Mouse (Mus musculus) hindbrain, embryonic 15.5 days (tissue): Measurements from ENCODE around the gene Gm28047. TPM values are rescaled to one million over a fixed set of nuclear protein-coding genes. Genes with fewer than 3 reads are reported as not detected.

Source experiments
- ATAC-seq: fragments of 200-750 bp; cut with Nextera tagmentation; 2 replicates; pipeline ENCODE4 v1.8.0; 2017; ENCODE audit warnings: low read depth, moderate number of reproducible peaks, moderate TSS enrichment; ENCODE audit not compliant: low FRiP score
- H3K27ac ChIP-seq: fragments of 300-500 bp; sonication (generic); replicated peaks from 2 replicates; pipeline ENCODE4 v1.5.1; 2015; ENCODE audit warnings: mild to moderate bottlenecking, inconsistent platforms
- H3K27me3 ChIP-seq: fragments of 300-500 bp; sonication (generic); 2 replicates; pipeline ENCODE4 v1.6.1; 2015; ENCODE audit warnings: control low read depth, inconsistent platforms
- H3K36me3 ChIP-seq: fragments of 300-500 bp; sonication (generic); 2 replicates; pipeline ENCODE4 v1.6.1; 2015; ENCODE audit warnings: control low read depth, inconsistent platforms
- H3K4me1 ChIP-seq: fragments of 300-500 bp; sonication (generic); replicated peaks from 2 replicates; pipeline ENCODE4 v1.6.1; 2015; ENCODE audit warnings: control low read depth, inconsistent platforms
- H3K4me2 ChIP-seq: fragments of 300-500 bp; sonication (generic); 2 replicates; pipeline ENCODE4 v1.6.1; 2015; ENCODE audit warnings: moderate library complexity, mild to moderate bottlenecking, inconsistent platforms
- H3K4me3 ChIP-seq: fragments of 300-500 bp; sonication (generic); 2 replicates; pipeline ENCODE4 v1.5.1; 2015; ENCODE audit warnings: mild to moderate bottlenecking, inconsistent platforms
- H3K9ac ChIP-seq: fragments of 300-500 bp; sonication (generic); 2 replicates; pipeline ENCODE4 v1.6.1; 2015; ENCODE audit warnings: inconsistent platforms
- H3K9me3 ChIP-seq: fragments of 300-500 bp; sonication (generic); 2 replicates; pipeline ENCODE4 v1.6.1; 2016; ENCODE audit warnings: control low read depth, inconsistent platforms
- WGBS: fragments of 180-500 bp; shearing (Covaris S2); methylation state at CpG from one replicate; pipeline ENCODE4 v1.1.7; 2015; 5-methylcytosine and 5-hydroxymethylcytosine counted together
- polyA plus RNA-seq: library from polyadenylated mRNA; unstranded; fragments of >200 nt; fragmentation: Nextera tagmentation; extraction: Ambion mirVana; gene quantifications from 2 replicates; pipeline ENCODE4 v1.2.1, GENCODE M21; 2015

Gm28047 gene
- polyA plus RNA-seq, 1 experiment from 2014 or later, result not detected

GRCm38 (mm10) chr15:102510590-102511284 is 114.1 kb downstream of the Gm28047 start:
- peak; percentile 94 for ATAC-seq
- Histone ChIP-seq H3K4me1 (peaks cover 71% of the 10 kb centered on the region), H3K9ac (peak overlapping the region; percentile 67), H3K4me3 (peak overlapping the region; percentile 53), H3K27me3 (no peaks in the 10 kb centered on the region), H3K9me3 (no peaks in the 10 kb centered on the region), H3K27ac (peak overlapping the region; percentile 87), H3K4me2 (peak overlapping the region; percentile 69), H3K36me3 (0 out of 2 replicates have a peak, but pooled peaks cover 6% of the 10 kb centered on the region)
- WGBS, result 4% methylated on average over 34 of the region's 34 CpGs

GRCm38 (mm10) chr15:102510110-102510509 is 114.8 kb downstream of the Gm28047 start:
- Histone ChIP-seq H3K27ac (peak overlapping the region; percentile 87), H3K27me3 (no peaks in the 10 kb centered on the region), H3K4me3 (peak overlapping the region; percentile 53), H3K36me3 (peaks cover 13% of the 10 kb centered on the region), H3K4me2 (peak overlapping the region; percentile 69), H3K9me3 (no peaks in the 10 kb centered on the region), H3K4me1 (peaks cover 65% of the 10 kb centered on the region), H3K9ac (peak overlapping the region; percentile 67)
- 4% methylated on average over 9 of the region's 9 CpGs for WGBS
- peak; percentile 68 for ATAC-seq

- no peak for ATAC-seq
- no peak overlapping the region for H3K9ac ChIP-seq
- peaks cover 30% of the 10 kb centered on the region for H3K36me3 ChIP-seq
- H3K27ac ChIP-seq, result no peak overlapping the region
- no peaks in the 10 kb centered on the region for H3K9me3 ChIP-seq
- H3K4me2 ChIP-seq, result no peak overlapping the region
- H3K4me3 ChIP-seq, result no peak overlapping the region
- WGBS, result 91% methylated on average over 3 of the region's 3 CpGs
- H3K4me1 ChIP-seq, result peaks cover 49% of the 10 kb centered on the region
- H3K27me3 ChIP-seq, result no peaks in the 10 kb centered on the region
These were observed 116.5 kb downstream of the Gm28047 start for GRCm38 (mm10) chr15:102508336-102508735.

GRCm38 (mm10) chr15:102507561-102507960 is 117.3 kb downstream of the Gm28047 start:
- Histone ChIP-seq H3K4me2 (no peak overlapping the region), H3K36me3 (peaks cover 38% of the 10 kb centered on the region), H3K4me3 (no peak overlapping the region), H3K9ac (no peak overlapping the region), H3K9me3 (no peaks in the 10 kb centered on the region), H3K27ac (no peak overlapping the region), H3K4me1 (peaks cover 42% of the 10 kb centered on the region), H3K27me3 (no peaks in the 10 kb centered on the region)
- no peak for ATAC-seq

- Histone ChIP-seq H3K9ac (no peak overlapping the region), H3K36me3 (peaks cover 45% of the 10 kb centered on the region), H3K4me3 (no peak overlapping the region), H3K4me2 (no peak overlapping the region), H3K27ac (no peak overlapping the region), H3K27me3 (no peaks in the 10 kb centered on the region), H3K9me3 (no peaks in the 10 kb centered on the region), H3K4me1 (peaks cover 35% of the 10 kb centered on the region)
- WGBS, result 94% methylated on average over 1 of the region's 1 CpGs
- no peak for ATAC-seq
These were observed 118.0 kb downstream of the Gm28047 start for GRCm38 (mm10) chr15:102506864-102507263.

GRCm38 (mm10) chr15:102506464-102506830 is 118.4 kb downstream of the Gm28047 start:
- WGBS, result 60% methylated on average over 2 of the region's 2 CpGs
- no peak overlapping the region for H3K4me2 ChIP-seq
- no peak overlapping the region for H3K9ac ChIP-seq
- H3K4me3 ChIP-seq, result no peak overlapping the region
- H3K27me3 ChIP-seq, result no peaks in the 10 kb centered on the region
- H3K9me3 ChIP-seq, result no peaks in the 10 kb centered on the region
- no peak overlapping the region for H3K27ac ChIP-seq
- H3K4me1 ChIP-seq, result peaks cover 31% of the 10 kb centered on the region
- peaks cover 49% of the 10 kb centered on the region for H3K36me3 ChIP-seq
- no peak for ATAC-seq

GRCm38 (mm10) chr15:102505770-102506463 is 119.0 kb downstream of the Gm28047 start:
- Histone ChIP-seq H3K4me3 (no peak overlapping the region), H3K36me3 (peaks cover 54% of the 10 kb centered on the region)

GRCm38 (mm10) chr15:102505073-102505769 is 119.6 kb downstream of the Gm28047 start:
- ATAC-seq, result no peak
- Histone ChIP-seq H3K4me1 (peaks cover 20% of the 10 kb centered on the region), H3K9ac (no peak overlapping the region), H3K4me3 (no peak overlapping the region), H3K36me3 (peaks cover 61% of the 10 kb centered on the region), H3K27me3 (no peaks in the 10 kb centered on the region), H3K9me3 (no peaks in the 10 kb centered on the region), H3K4me2 (no peak overlapping the region), H3K27ac (no peak overlapping the region)
- WGBS, result 75% methylated on average over 12 of the region's 12 CpGs

More at GRCm38 (mm10) chr15:102505770-102506463, 119.0 kb downstream of the Gm28047 start:
- no peak overlapping the region for H3K4me2 ChIP-seq
- 85% methylated on average over 9 of the region's 9 CpGs for WGBS
- H3K27me3 ChIP-seq, result no peaks in the 10 kb centered on the region
- no peak overlapping the region for H3K9ac ChIP-seq
- peaks cover 26% of the 10 kb centered on the region for H3K4me1 ChIP-seq
- no peak for ATAC-seq
- no peak overlapping the region for H3K27ac ChIP-seq
- H3K9me3 ChIP-seq, result no peaks in the 10 kb centered on the region

- Histone ChIP-seq H3K36me3 (peaks cover 72% of the 10 kb centered on the region), H3K4me3 (no peak overlapping the region), H3K27ac (no peak overlapping the region), H3K9me3 (no peaks in the 10 kb centered on the region), H3K4me2 (no peak overlapping the region), H3K4me1 (peaks cover 10% of the 10 kb centered on the region), H3K9ac (no peak overlapping the region), H3K27me3 (no peaks in the 10 kb centered on the region)
- WGBS, result 90% methylated on average over 9 of the region's 9 CpGs
- ATAC-seq, result no peak
These were observed 120.7 kb downstream of the Gm28047 start for GRCm38 (mm10) chr15:102503924-102504782.

- Histone ChIP-seq H3K9me3 (no peaks in the 10 kb centered on the region), H3K27ac (no peak within 1 kb of the TSS), H3K27me3 (no peaks in the 10 kb centered on the region), H3K36me3 (peaks cover 75% of the 10 kb centered on the region), H3K4me1 (peaks cover 3% of the 10 kb centered on the region; the same call in 1 of the 2 replicates), H3K4me2 (no peak within 1 kb of the TSS), H3K9ac (no peak within 1 kb of the TSS), H3K4me3 (no peak within 1 kb of the TSS)
- WGBS, result 88% methylated on average over 1 of the region's 1 CpGs
- ATAC-seq, result no peak
These were observed 121.4 kb downstream of the Gm28047 start, which contains the start of gene Gm10337 for GRCm38 (mm10) chr15:102503447-102503846. Gene Gm10337 (plus strand): TSS chr15:102503722.

GRCm38 (mm10) chr15:102502254-102502840 is 122.5 kb downstream of the Gm28047 start:
- ATAC-seq, result no peak
- no peaks in the 10 kb centered on the region for H3K4me1 ChIP-seq
- no peaks in the 10 kb centered on the region for H3K27me3 ChIP-seq
- no peak overlapping the region for H3K4me2 ChIP-seq
- H3K9ac ChIP-seq, result no peak overlapping the region
- H3K36me3 ChIP-seq, result peaks cover 80% of the 10 kb centered on the region
- H3K27ac ChIP-seq, result no peak overlapping the region
- H3K9me3 ChIP-seq, result no peaks in the 10 kb centered on the region
- 82% methylated on average over 9 of the region's 9 CpGs for WGBS
- no peak overlapping the region for H3K4me3 ChIP-seq
